Mouse (Mus musculus): Measurements from ENCODE around the gene Nxpe5. TPM values are rescaled to one million over a fixed set of nuclear protein-coding genes. Genes with fewer than 3 reads are reported as not detected.
A peak's percentile ranks its signal among the peaks of the same experiment; 100 is the strongest.

The Nxpe5 gene
- polyA plus RNA-seq, 1 experiment from 2014 or later: not detected

GRCm38 (mm10) chr5:138255353-138256093 lies 29.8 kb downstream of the Nxpe5 start, which contains the start of gene Lamtor4:
Gene Lamtor4, plus strand, starts transcription at chr5:138255482.
- WGBS: under 1% methylated on average over 38 of the region's 38 CpGs
- Histone ChIP-seq H3K27ac (replicated peaks) (peak within 1 kb of the TSS; percentile 91), H3K9me3 (replicated peaks) (no peaks in the 10 kb centered on the region), H3K4me3 (replicated peaks) (peak within 1 kb of the TSS; percentile 73), H3K36me3 (peaks cover 23% of the 10 kb centered on the region), H3K4me2 (peak within 1 kb of the TSS; percentile 92), H3K4me1 (peaks cover 30% of the 10 kb centered on the region), H3K27me3 (replicated peaks) (no peaks in the 10 kb centered on the region), H3K9ac (replicated peaks) (peak within 1 kb of the TSS; percentile 79)
- ATAC-seq (ENCODE audit: low FRiP score): peak; percentile 100

GRCm38 (mm10) chr5:138256094-138256467 lies 30.4 kb downstream of the Nxpe5 start:
- peak overlapping the region; percentile 92 for H3K4me2 ChIP-seq
- peak overlapping the region; percentile 73 for H3K4me3 ChIP-seq (replicated peaks)
- peak overlapping the region; percentile 91 for H3K27ac ChIP-seq (replicated peaks)
- no peak for ATAC-seq (ENCODE audit: low FRiP score)
- peak overlapping the region; percentile 79 for H3K9ac ChIP-seq (replicated peaks)
- H3K36me3 ChIP-seq: peaks cover 28% of the 10 kb centered on the region
- WGBS: 21% methylated on average over 7 of the region's 7 CpGs
- peaks cover 30% of the 10 kb centered on the region for H3K4me1 ChIP-seq
- H3K9me3 ChIP-seq (replicated peaks): no peaks in the 10 kb centered on the region
- no peaks in the 10 kb centered on the region for H3K27me3 ChIP-seq (replicated peaks)

- Histone ChIP-seq H3K9ac (replicated peaks) (no peak overlapping the region), H3K27me3 (replicated peaks) (no peaks in the 10 kb centered on the region), H3K4me1 (peaks cover 36% of the 10 kb centered on the region), H3K4me2 (peak overlapping the region; percentile 92), H3K36me3 (peaks cover 38% of the 10 kb centered on the region), H3K9me3 (replicated peaks) (no peaks in the 10 kb centered on the region), H3K4me3 (replicated peaks) (no peak overlapping the region), H3K27ac (replicated peaks) (no peak overlapping the region)
- ATAC-seq (ENCODE audit: low FRiP score): no peak
- WGBS: 91% methylated on average over 10 of the region's 10 CpGs
Observed at GRCm38 (mm10) chr5:138256966-138257584, 31.4 kb downstream of the Nxpe5 start.

- H3K27me3 ChIP-seq (replicated peaks): no peaks in the 10 kb centered on the region
- peaks cover 40% of the 10 kb centered on the region for H3K36me3 ChIP-seq
- ATAC-seq (ENCODE audit: low FRiP score): no peak
- no peak overlapping the region for H3K4me3 ChIP-seq (replicated peaks)
- H3K27ac ChIP-seq (replicated peaks): no peak overlapping the region
- no peaks in the 10 kb centered on the region for H3K9me3 ChIP-seq (replicated peaks)
- WGBS: 96% methylated on average over 4 of the region's 4 CpGs
- H3K9ac ChIP-seq (replicated peaks): no peak overlapping the region
- H3K4me2 ChIP-seq: no peak overlapping the region
- H3K4me1 ChIP-seq: peaks cover 41% of the 10 kb centered on the region
Observed at GRCm38 (mm10) chr5:138257585-138257978, 31.9 kb downstream of the Nxpe5 start.

GRCm38 (mm10) chr5:138258078-138258477 lies 32.4 kb downstream of the Nxpe5 start:
- Histone ChIP-seq H3K36me3 (peaks cover 40% of the 10 kb centered on the region), H3K27me3 (replicated peaks) (no peaks in the 10 kb centered on the region), H3K9ac (replicated peaks) (no peak overlapping the region), H3K4me1 (peaks cover 46% of the 10 kb centered on the region), H3K27ac (replicated peaks) (no peak overlapping the region), H3K4me2 (no peak overlapping the region), H3K4me3 (replicated peaks) (no peak overlapping the region), H3K9me3 (replicated peaks) (no peaks in the 10 kb centered on the region)
- WGBS: 73% methylated on average over 3 of the region's 3 CpGs
- ATAC-seq (ENCODE audit: low FRiP score): no peak

- Histone ChIP-seq H3K4me2 (no peak overlapping the region), H3K36me3 (peaks cover 40% of the 10 kb centered on the region), H3K9ac (replicated peaks) (no peak overlapping the region), H3K4me1 (peaks cover 48% of the 10 kb centered on the region), H3K27me3 (replicated peaks) (no peaks in the 10 kb centered on the region), H3K27ac (replicated peaks) (no peak overlapping the region), H3K4me3 (replicated peaks) (no peak overlapping the region), H3K9me3 (replicated peaks) (no peaks in the 10 kb centered on the region)
- no peak for ATAC-seq (ENCODE audit: low FRiP score)
- 86% methylated on average over 6 of the region's 6 CpGs for WGBS
Observed at GRCm38 (mm10) chr5:138258542-138258941, 32.8 kb downstream of the Nxpe5 start.

GRCm38 (mm10) chr5:138258993-138259392 lies 33.3 kb downstream of the Nxpe5 start:
- WGBS: 41% methylated on average over 7 of the region's 7 CpGs
- Histone ChIP-seq H3K4me1 (peaks cover 48% of the 10 kb centered on the region), H3K4me2 (no peak overlapping the region), H3K4me3 (replicated peaks) (no peak overlapping the region), H3K9me3 (replicated peaks) (no peaks in the 10 kb centered on the region), H3K27ac (replicated peaks) (no peak overlapping the region), H3K36me3 (peaks cover 40% of the 10 kb centered on the region), H3K9ac (replicated peaks) (no peak overlapping the region), H3K27me3 (replicated peaks) (no peaks in the 10 kb centered on the region)
- no peak for ATAC-seq (ENCODE audit: low FRiP score)

- Histone ChIP-seq H3K27ac (replicated peaks) (no peak overlapping the region), H3K36me3 (peaks cover 40% of the 10 kb centered on the region), H3K27me3 (replicated peaks) (no peaks in the 10 kb centered on the region), H3K9ac (replicated peaks) (no peak overlapping the region), H3K9me3 (replicated peaks) (no peaks in the 10 kb centered on the region), H3K4me2 (no peak overlapping the region), H3K4me3 (replicated peaks) (no peak overlapping the region), H3K4me1 (peaks cover 52% of the 10 kb centered on the region)
- WGBS: 92% methylated on average over 10 of the region's 10 CpGs
- no peak for ATAC-seq (ENCODE audit: low FRiP score)
Observed at GRCm38 (mm10) chr5:138260051-138260450, 34.4 kb downstream of the Nxpe5 start.

GRCm38 (mm10) chr5:138260834-138261233 lies 35.1 kb downstream of the Nxpe5 start:
- 94% methylated on average over 11 of the region's 11 CpGs for WGBS
- H3K4me2 ChIP-seq: no peak overlapping the region
- no peak overlapping the region for H3K27ac ChIP-seq (replicated peaks)
- ATAC-seq (ENCODE audit: low FRiP score): no peak
- no peak overlapping the region for H3K4me3 ChIP-seq (replicated peaks)
- H3K9ac ChIP-seq (replicated peaks): no peak overlapping the region
- peaks cover 43% of the 10 kb centered on the region for H3K36me3 ChIP-seq
- H3K27me3 ChIP-seq (replicated peaks): no peaks in the 10 kb centered on the region
- peaks cover 57% of the 10 kb centered on the region for H3K4me1 ChIP-seq
- H3K9me3 ChIP-seq (replicated peaks): no peaks in the 10 kb centered on the region

- H3K9me3 ChIP-seq (replicated peaks): no peaks in the 10 kb centered on the region
- H3K4me3 ChIP-seq (replicated peaks): 0 out of 2 replicates have a peak overlapping the region, but pooled peaks have one; percentile 91
- no peak for ATAC-seq (ENCODE audit: low FRiP score)
- H3K4me1 ChIP-seq: peaks cover 45% of the 10 kb centered on the region
- no peak overlapping the region for H3K27ac ChIP-seq (replicated peaks)
- H3K4me2 ChIP-seq: peak overlapping the region; percentile 91; the same call in 1 of the 2 replicates
- H3K9ac ChIP-seq (replicated peaks): no peak overlapping the region
- 82% methylated on average over 4 of the region's 4 CpGs for WGBS
- H3K36me3 ChIP-seq: peaks cover 53% of the 10 kb centered on the region
- no peaks in the 10 kb centered on the region for H3K27me3 ChIP-seq (replicated peaks)
Observed at GRCm38 (mm10) chr5:138262001-138262400, 36.3 kb downstream of the Nxpe5 start.

- Histone ChIP-seq H3K4me1 (peaks cover 43% of the 10 kb centered on the region), H3K9ac (replicated peaks) (peak overlapping the region; percentile 97), H3K4me3 (replicated peaks) (peak overlapping the region; percentile 91), H3K27ac (replicated peaks) (no peak overlapping the region), H3K4me2 (peak overlapping the region; percentile 91), H3K27me3 (replicated peaks) (no peaks in the 10 kb centered on the region), H3K36me3 (peaks cover 58% of the 10 kb centered on the region), H3K9me3 (replicated peaks) (no peaks in the 10 kb centered on the region)
- no peak for ATAC-seq (ENCODE audit: low FRiP score)
- WGBS: 66% methylated on average over 18 of the region's 18 CpGs
Observed at GRCm38 (mm10) chr5:138262582-138263240, 37.0 kb downstream of the Nxpe5 start.

Measured in neural tube, embryonic 15.5 days (tissue).